In genomic region chr8:72318801-72319322, GRCm38 (mm10) we compare ENCODE assay signal across 8 mouse cellular contexts. TPM values are rescaled to one million over a fixed set of nuclear protein-coding genes. Genes with fewer than 3 reads are reported as not detected.
A peak's percentile ranks its signal among the peaks of the same experiment; 100 is the strongest.
DNase-seq lines count a peak whose midpoint lies in the region; ATAC-seq lines count a peak whose summit lies in the region.

Gene Klf2, plus strand, starts transcription at chr8:72319033.

- H3K4me2 ChIP-seq in intestine, embryonic 14.5 days (ENCODE audit: low read length), result peak within 1 kb of the TSS; percentile 92

- peak; percentile 95 for ATAC-seq in intestine, embryonic 14.5 days (replicated peaks; ENCODE audit: low FRiP score, low TSS enrichment, low read depth)
- peak; percentile 70 for ATAC-seq in megakaryocyte progenitor cell, adult 5-6 weeks (replicated peaks; ENCODE audit: poor library complexity)

- H3K27me3 ChIP-seq in intestine, embryonic 14.5 days (replicated peaks; ENCODE audit: control insufficient read depth, insufficient read depth, low read length), result peaks cover 37% of the 10 kb centered on the region

- no peaks in the 10 kb centered on the region; the same call in 1 of the 2 replicates for H3K4me1 ChIP-seq in intestine, embryonic 14.5 days (replicated peaks; ENCODE audit: control insufficient read depth, insufficient read depth, low read length)

- H3K36me3 ChIP-seq in intestine, embryonic 14.5 days (ENCODE audit: control insufficient read depth, insufficient read depth, low read length), result no peaks in the 10 kb centered on the region

- under 1% methylated on average over 46 of the region's 46 CpGs for WGBS in intestine, embryonic 14.5 days

- H3K9me3 ChIP-seq in intestine, embryonic 14.5 days (ENCODE audit: control insufficient read depth, low read length), result no peaks in the 10 kb centered on the region

- H3K4me3 ChIP-seq in intestine, embryonic 14.5 days (ENCODE audit: low read depth, low read length), result peak within 1 kb of the TSS; percentile 53

- peak; percentile 96 for DNase-seq in adrenal gland, adult 8-10 months
- peak; percentile 87 for DNase-seq in embryo, embryonic 11.5 days (ENCODE audit: low read depth, low spot score)
- DNase-seq in gastrocnemius, postnatal 36 days, result peak; percentile 97 to 98
- peak; percentile 96 for DNase-seq in intestine, embryonic 14.5 days (ENCODE audit: low spot score)
- peak; percentile 92 to 98 for DNase-seq in left cerebral cortex, postnatal 10 days (ENCODE audit: extremely low spot score in 1 of 2, low spot score in 2 of 2)
- peak; percentile 95 to 96 for DNase-seq in right cerebral cortex, postnatal 10 days (ENCODE audit: low spot score in 2 of 2)
- DNase-seq in urinary bladder, postnatal 14 days (ENCODE audit: low spot score), result peak; percentile 97

- intact Hi-C loops in gastrocnemius, postnatal 36 days (cut with DNase I), result no loop called here
- intact Hi-C loops in left cerebral cortex, postnatal 10 days (cut with DNase I), result no loop called here

- H3K9ac ChIP-seq in intestine, embryonic 14.5 days (ENCODE audit: low read length), result peak within 1 kb of the TSS; percentile 48

- peak within 1 kb of the TSS; percentile 27; the same call in 1 of the 2 replicates for H3K27ac ChIP-seq in intestine, embryonic 14.5 days (ENCODE audit: low read depth)

RNA-seq across cellular contexts. Expression of gene Klf2, which starts in this region (rescaled TPM):
- 10 to 100 TPM; 30.7 to 44.2 (median 36.5) TPM for total RNA-seq in adrenal gland, adult 8-10 months (2022)
- total RNA-seq in gastrocnemius, postnatal 36 days (2021), result 10 to 100 TPM in 1 of 2 experiments, 1 to 10 TPM in 1; 9.3 to 26.4 TPM
- 5.0 and 6.9 TPM in 2 replicates for polyA plus RNA-seq in intestine, embryonic 14.5 days (2014; fragmentation: Nextera tagmentation; extraction: Ambion mirVana)
- 10 to 100 TPM; 15.4 to 18.9 TPM for total RNA-seq in left cerebral cortex, postnatal 10 days (2021)
- total RNA-seq in megakaryocyte progenitor cell, adult 5-6 weeks (2015), result 10.8 and 21.8 TPM in 2 replicates
- total RNA-seq in megakaryocyte progenitor cell, adult 5-6 weeks (2017), result 2.0 and 6.6 TPM in 2 replicates

Comparison
In these comparisons a context has a peak if more than half of its experiments do, and no peak if none do; other contexts are left out.
1. Peak in every context shown above with its lines: DNase-seq, ATAC-seq, H3K4me3 ChIP-seq and H3K27ac ChIP-seq.